Mouse (Mus musculus) gastrocnemius, postnatal 14 days (tissue): Measurements from ENCODE around the gene Cdk20. TPM values are rescaled to one million over a fixed set of nuclear protein-coding genes. Genes with fewer than 3 reads are reported as not detected.
"Not testable (repeated sequence)": the region's sequence is repeated elsewhere in the genome, so short reads cannot be mapped to it uniquely, and the experiment has no call there.

Experiments
- DNase-seq: peaks from one replicate; pipeline ENCODE4 v3.0.0; 2021; ENCODE audit warnings: mixed read lengths
- intact Hi-C: fragments of 180-260 bp; cut with DNase I; formaldehyde crosslinking; loops from one replicate; pipeline ENCODE4 v1.15.1; 2025; ENCODE audit warnings: low total_unique reads
- total RNA-seq, 2 experiments: library from RNA; stranded (reverse); gene quantifications; 2 replicates each; pipeline ENCODE4 v1.2.3; 2021

Cdk20 gene
- total RNA-seq, 2 experiments from 2014 or later = 2.5 to 3.1 TPM

GRCm38 (mm10) chr13:64421386-64421785 lies 10.7 kb upstream of the Cdk20 start:
- DNase-seq = no peak
- intact Hi-C loops = no loop called here

DNA sequence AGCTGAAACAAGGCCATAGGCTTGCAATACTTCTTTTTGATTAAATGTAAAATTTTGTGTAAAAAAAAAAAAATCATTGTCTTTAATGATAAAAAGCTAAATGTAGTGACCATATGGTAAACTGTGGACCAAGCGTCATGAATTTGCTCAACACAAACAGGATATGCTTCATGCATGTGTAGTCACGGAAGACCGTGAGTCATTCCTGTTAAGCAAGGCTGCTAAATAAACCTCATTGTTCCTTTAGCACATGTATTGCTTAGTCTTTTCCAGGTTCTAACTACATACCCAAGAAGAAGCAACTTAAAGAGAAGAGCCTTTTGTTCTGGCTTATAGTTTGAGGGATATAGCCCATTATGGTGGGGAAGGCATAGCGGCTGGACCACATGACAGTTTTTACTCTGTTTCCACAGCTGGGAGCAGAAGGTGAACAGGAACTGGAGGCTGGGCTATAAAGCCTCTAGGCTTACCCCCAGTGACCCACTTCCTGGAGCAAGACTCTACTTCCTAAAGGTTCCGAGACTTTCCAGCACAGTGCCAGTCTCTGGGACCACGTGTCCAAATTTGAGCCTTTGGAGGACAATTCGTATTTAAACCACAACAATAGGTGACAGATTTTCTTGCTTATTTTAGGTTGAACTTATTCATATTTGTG lies 10.0 kb upstream of the Cdk20 start:
- no peak for DNase-seq
- intact Hi-C loops = no loop called here

- no peak for DNase-seq
- intact Hi-C loops = no loop called here
These were observed 9.5 kb upstream of the Cdk20 start for GRCm38 (mm10) chr13:64422607-64422957.

GRCm38 (mm10) chr13:64424347-64424746 lies 7.8 kb upstream of the Cdk20 start:
- no peak for DNase-seq
- intact Hi-C loops = no loop called here

- no peak for DNase-seq
- intact Hi-C loops = no loop called here
These were observed 6.8 kb upstream of the Cdk20 start for GRCm38 (mm10) chr13:64425280-64425679.

GRCm38 (mm10) chr13:64429328-64429727 lies 2.8 kb upstream of the Cdk20 start:
- intact Hi-C loops = no loop called here
- no peak for DNase-seq

- DNase-seq = no peak
- intact Hi-C loops = loop anchor here (10.0 kb wide), 1 partner anchor 73 kb away; no protein-coding TSS in a partner anchor
These were observed 5.7 kb downstream of the Cdk20 start for GRCm38 (mm10) chr13:64437801-64438200.

DNA sequence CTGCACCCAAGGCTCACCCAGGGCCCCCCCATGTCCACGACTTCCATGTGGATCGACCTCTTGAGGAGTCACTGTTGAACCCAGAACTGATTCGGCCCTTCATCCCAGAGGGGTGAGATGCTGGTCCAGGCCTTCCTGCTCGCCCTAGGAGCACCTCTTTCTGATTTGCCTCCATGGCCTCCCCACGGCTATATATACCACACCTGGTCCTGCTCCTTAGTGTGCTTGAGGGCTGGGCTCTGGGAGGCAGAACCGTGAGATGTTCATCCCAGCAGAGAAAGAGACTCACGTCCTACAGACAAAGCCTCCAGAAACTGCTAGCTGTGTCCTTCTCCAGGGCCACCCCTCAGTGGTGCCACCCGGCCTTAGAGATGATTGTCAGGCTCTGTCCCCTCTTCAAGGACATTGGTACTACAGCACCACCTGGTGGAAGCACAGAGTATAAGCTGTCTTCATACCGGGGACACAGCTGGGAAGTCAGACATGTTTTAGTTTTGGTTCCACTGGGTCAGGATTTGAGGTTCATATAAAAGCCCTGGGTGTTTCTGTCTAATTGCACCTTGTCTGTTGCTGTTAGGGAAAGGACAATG lies 6.8 kb downstream of the Cdk20 start:
- peak; percentile 65 for DNase-seq
- intact Hi-C loops = loop anchor here (10.0 kb wide), 1 partner anchor 74 kb away; no protein-coding TSS in a partner anchor

GRCm38 (mm10) chr13:64439471-64439870 lies 7.4 kb downstream of the Cdk20 start:
- DNase-seq = no peak
- intact Hi-C loops = loop anchor here (10.0 kb wide), 1 partner anchor 75 kb away; no protein-coding TSS in a partner anchor

- intact Hi-C loops = no loop called here
- DNase-seq = no peak
These were observed 8.5 kb downstream of the Cdk20 start for GRCm38 (mm10) chr13:64440592-64440991.

DNA sequence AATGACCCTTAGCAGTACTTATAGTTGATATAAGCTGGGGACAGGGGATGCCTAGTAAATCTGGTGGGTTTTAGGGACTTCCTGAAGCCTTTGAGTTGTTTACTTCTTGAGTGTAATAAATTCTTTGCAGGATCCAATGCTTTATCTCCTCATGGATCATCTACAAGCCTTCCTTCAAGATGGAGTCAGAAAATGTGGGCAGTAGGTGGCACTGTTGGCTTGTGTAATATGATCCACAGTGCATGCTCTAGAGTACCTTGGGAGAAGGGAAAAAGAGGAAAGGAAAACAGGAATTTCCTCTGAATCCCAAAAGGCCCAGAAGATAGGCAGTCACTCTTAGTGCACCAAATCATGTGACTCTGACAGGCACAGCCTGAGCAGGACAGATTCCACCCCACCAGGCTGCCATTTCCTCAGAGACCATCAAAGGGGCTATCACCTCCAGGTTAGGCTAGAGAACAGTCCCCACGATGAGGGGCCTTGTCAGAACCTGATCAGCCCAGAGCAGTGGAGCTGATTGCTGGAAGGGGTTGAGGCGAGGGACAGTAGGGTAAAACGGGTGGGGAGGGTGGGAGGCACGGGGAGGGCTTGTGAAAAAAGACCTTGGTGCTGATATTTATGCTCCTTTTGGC lies 11.3 kb downstream of the Cdk20 start:
- DNase-seq = no peak
- intact Hi-C loops = no loop called here

DNA sequence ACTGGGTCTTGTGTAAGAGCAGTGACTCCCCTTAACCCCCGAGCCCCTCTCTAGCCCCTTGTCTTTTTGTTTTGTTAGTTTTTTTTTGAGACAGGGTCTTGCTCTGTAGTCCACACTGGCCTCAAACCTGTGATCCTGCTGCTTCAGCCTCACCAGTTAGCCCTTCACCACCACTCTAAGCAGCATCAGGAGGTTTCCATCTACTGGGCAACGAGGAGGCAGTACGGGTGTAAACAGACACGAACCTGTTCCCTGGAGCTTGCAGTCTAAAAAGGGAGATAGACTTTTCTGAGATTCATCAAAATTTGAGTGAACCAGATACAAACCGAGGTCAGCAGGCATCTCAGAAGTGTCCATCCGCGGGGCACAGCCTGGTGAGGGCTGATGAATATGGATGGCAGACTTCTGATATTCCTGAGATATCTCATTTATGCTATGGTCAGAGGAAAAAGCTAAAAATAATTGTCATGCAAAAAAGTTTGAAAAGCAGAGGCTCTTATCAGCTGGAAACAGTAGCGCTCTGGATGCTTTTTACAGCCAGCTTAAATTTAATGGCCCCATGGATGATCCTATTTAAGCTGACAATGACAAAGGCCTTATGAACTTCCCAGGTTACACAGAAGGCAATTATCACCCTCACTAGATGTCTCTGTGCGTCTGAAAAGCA lies 13.3 kb downstream of the Cdk20 start:
- intact Hi-C loops = no loop called here
- no peak for DNase-seq

DNA sequence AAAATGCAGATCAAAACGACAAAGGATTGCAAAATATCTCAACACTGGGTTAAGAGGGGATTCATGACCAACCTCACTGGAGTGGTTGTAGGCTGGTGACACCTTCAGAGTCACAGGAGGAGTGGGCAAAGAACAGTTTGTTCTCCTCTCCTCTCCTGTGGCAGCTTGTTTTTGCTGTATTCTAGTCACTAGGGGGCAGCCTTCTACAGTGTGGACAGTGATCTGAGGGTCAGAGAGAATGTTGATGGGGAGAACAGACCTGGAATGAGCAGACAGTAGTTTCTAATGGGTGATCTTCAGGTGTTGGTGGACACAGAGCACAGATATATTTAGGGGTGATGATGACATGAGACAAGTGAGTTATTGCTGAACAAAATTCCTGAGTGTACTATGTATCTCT lies 15.8 kb downstream of the Cdk20 start:
- DNase-seq = no peak
- intact Hi-C loops = no loop called here

GRCm38 (mm10) chr13:64448729-64449128 lies 16.6 kb downstream of the Cdk20 start:
- no peak for DNase-seq
- intact Hi-C loops = no loop called here

DNA sequence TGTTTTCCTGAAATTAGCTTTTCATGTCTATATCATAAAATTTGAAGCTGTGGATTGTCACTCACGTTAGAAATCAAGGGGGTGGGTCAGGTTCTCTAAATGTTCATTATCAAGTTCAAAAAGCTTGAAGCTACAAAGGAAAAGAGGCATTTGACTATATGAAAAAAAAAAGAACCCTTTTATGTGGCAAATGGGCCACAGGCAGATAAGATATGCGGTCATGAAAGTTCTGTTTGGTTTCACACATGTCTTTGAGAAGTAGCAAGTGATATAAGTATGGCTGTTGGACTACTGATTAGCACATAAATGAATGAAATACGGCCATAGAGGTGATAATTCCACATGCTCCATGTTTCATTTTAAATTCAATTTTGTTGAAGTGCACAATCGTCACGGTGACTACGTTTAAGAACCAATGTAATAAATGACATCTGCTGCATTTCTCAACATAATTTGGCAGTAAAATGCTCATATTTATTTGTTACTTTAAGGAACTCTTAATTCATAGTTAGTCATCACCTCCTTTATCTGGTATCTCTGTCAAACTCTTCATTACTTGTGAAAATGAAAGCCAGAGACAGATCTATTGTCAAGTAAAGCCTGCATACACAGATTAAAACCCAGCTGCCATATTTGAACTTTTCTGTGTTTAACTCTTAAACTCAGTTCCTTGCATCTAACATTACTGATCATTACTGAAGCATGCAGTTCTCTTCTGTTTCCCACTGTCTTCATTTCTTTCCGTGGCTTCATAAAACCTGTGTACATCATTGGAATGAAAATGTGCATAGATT lies 18.1 kb downstream of the Cdk20 start:
- no peak for DNase-seq
- intact Hi-C loops = no loop called here

- intact Hi-C loops, DNase-seq: not testable (repeated sequence)
These were observed 25.3 kb downstream of the Cdk20 start for GRCm38 (mm10) chr13:64457225-64457978.

DNA sequence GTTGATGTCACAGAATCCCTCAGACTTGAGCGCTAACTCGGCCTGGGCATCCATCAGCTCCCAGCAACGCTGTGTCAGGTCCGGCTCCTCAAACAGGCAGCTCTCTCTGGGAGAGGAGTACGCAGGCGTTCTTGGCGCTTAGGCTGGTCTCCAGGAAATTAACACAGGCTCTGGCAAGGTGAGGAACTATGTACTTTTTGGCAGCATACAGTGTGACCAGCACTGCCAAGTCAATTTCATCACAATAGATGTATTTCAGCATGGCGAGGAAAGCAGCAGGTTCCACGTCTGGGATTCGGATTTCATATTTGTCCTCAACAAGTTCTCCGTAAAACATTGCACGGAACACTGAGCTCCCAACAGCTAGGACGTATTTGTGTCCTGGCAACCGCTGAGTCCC lies 26.1 kb downstream of the Cdk20 start:
- no peak for DNase-seq

GRCm38 (mm10) chr13:64462581-64462980 lies 30.5 kb downstream of the Cdk20 start:
- no peak for DNase-seq
- intact Hi-C loops = no loop called here

More for the DNA sequence above, 26.1 kb downstream of the Cdk20 start:
- intact Hi-C loops = no loop called here

DNA sequence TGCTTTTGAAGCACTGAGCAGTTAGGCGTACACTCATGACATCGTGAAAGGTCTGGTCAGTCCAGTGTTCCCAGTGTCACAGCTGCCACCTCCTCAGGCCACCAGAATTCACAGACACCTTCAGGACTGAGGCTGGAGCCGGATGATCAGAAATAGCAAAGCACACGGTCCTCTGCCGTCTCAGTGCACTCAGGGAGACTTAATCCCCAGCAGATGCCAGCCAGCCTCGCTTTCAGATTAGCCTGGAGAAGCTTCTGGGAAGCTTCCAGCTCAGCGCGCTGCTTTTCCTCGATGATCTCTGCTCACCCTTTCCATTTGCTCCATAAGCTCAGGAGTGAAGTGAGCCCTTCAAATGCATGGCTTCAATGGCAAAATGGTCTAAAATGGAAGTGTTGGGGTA lies 33.1 kb downstream of the Cdk20 start:
- intact Hi-C loops = no loop called here
- no peak for DNase-seq
